Mouse (Mus musculus): ENCODE results near the gene Zfp523. TPM values are rescaled to one million over a fixed set of nuclear protein-coding genes. Genes with fewer than 3 reads are reported as not detected.
A peak's percentile ranks its signal among the peaks of the same experiment; 100 is the strongest.

Zfp523 gene
- total RNA-seq, 2 experiments from 2014 or later, result 10.7 to 13.9 TPM

DNA sequence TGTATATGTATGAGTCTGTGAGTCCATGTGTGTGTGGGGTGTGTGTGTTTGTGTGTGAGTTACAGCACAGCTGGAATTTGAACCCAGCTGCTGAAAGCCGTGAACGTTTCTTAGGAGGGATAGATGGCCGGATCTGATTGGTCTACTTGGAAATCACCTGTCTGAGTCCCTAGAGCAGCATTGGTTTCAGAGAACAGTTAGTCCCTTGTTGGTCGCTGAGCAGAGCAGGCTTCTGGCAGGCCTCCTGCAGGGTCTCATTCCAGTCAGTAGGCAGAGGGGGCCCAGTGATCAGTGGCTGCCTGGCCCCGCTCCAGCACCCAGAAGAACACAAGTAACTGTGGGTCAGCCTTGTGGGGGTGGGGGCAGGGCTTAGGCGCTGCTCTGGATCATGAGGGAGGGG lies 67.8 kb downstream of the Zfp523 start:
- DNase-seq, result no peak

DNA sequence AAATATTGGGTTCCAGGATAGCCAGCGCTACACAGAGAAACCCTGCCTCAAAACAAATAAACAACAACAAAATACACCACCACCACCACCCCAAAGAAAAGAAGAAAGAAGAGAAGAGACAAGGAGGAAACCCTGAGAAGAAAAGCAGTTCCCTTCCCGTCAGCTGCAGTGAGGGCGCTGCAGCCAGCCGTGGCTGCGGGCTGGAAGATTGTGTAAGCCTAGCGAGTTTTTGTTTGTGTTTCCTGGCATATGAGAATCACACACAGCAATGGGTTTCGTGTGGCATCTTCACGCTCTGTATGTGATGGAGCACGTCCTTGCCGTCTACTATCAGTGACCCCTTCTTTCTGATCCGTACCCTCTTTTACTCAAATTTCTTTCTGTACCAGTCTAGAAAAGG lies 69.7 kb downstream of the Zfp523 start:
- no peak for DNase-seq

DNA sequence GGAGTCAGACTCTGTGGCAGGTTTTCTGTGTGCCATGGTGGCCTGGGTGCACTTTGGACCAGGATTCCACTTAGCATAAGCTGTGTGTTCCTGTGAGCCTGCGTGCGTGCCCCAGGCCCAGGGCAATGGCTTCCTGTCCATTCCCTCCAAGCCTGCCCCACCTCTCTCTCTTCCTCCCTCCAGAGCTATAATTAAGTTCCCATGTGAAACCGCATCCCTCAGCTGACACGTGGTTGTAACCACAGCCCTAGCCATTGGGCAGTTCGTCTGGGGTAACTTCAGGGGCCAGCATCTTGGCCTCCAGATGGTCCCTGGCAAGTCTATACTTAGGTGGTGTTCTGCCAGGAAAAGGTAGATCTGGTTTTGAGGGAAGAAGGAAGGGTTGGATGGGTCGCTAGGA lies 70.7 kb downstream of the Zfp523 start:
- peak; percentile 63 to 86 for DNase-seq

DNA sequence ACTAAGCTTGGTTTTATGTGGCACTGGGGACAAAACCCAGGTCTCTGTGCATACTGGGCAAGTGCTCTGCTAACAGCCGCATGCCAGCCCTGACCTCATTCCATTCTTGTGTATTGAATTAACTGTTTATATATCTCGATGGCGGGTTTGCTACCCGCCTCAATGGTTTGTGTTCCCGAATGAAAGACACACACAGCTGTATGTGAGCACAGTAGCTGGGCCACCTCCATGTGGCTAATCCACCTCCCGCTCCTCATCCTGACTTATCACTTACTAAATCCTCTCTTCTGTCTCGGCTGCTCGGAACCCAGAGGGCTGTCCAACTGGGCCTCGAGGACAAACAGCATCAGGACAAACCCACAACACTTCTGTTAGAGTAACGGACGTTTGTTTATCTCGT lies 72.1 kb downstream of the Zfp523 start:
- DNase-seq, result no peak

DNA sequence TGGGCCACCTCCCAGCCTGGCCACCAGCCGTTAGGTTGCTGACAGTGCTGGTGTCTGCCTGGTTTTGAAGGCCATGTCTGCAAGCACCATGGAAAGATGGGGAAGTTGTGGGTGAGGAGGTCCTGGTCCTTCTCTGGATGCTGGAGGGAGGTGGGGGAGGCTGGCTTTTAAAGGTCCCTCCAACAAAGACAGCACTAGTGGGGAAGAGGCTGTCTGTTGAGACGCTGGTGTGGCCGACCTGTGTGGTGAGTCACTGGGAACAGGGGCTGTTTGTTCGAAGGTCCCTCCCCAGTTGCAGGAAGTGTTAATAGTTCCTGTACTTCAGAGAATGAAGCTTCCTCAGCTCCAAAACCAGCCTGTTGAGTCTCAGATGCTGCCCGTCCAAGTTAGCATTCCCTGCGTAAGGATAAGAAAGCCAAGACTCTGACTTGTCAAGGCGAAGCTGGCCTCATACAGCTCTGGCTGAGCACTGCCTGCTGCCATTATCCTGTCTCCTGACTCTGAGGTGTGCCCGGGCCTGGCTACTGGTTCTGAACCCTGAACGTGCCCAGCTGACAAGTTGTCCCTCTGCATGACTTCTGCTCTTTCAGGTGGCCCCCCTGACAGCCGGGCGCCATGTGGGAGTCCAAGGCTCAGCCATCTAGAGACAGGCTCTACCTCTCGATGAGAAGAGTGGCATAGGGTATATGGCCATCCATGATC lies 74.8 kb downstream of the Zfp523 start:
- peak in 1 of 2 experiments; percentile 46 for DNase-seq

DNA sequence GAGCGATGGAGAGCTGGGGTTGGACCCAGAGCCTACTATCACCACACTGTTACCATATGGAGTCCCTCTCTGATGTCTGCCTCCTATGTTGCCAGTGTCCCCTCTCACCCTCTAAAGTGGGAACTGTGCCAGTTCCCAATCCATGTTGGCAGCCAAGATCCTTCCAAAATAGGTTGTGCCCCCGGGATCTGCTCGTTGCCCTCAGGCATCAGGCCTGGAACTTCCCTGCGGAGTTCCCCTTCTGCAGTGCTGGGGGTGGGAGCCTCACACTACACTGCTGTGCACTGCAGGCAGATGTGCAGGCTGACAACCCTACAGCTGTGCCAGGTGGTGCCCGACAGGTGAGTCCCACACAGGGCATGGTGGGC lies 75.3 kb downstream of the Zfp523 start:
- DNase-seq, result peak in 1 of 2 experiments; percentile 50

DNA sequence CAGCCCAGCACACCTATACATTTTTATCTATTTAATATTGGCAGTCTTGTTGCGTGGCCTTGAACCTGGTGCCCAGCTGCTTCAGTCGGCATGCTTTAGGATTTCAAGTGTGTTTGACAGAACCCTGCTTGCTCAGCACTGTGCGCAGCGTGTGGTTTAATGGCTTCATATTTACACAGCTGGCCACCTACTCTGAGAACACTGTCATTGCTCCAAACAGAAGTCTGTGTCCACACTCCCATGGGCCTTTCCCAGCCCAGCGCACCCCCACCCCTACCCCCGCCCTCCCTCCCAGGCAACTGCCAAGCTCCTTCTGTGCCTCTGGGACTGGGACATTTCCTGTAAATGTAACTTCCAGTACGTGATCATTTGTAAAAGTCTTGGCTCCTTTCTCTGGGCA lies 76.3 kb downstream of the Zfp523 start:
- peak; percentile 48 to 80 for DNase-seq

DNA sequence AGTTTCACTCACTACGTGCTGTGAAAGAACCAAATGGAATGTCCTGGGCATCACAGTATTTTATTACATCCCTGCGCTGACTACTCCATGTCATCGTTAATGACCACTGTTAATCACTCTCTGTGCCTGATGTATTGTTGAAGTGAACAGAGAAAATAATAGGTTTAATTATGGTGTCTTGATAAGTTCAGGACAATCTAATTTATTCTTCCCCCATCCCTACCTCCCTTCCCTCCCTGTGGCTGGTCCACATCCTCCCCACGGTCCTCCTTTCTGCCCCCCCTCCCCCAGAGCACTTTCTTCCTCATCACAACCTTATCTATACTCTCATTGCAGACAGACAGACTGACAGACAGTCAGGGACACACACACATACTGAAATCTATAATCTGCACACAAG lies 77.9 kb downstream of the Zfp523 start:
- no peak for DNase-seq

Other genes with a start within 250 kb of the Zfp523 start
- under 1 TPM in 1 of 2 experiments, not detected in 1; 0.33 TPM for gene Tcp11, start 96.5 kb upstream of the Zfp523 start, total RNA-seq (2021)
- under 1 TPM; 0.59 to 0.62 TPM for gene Scube3, start 35.0 kb upstream of the Zfp523 start, total RNA-seq (2021)
- gene Def6, start 30.6 kb downstream of the Zfp523 start, total RNA-seq (2021), result 1 to 10 TPM; 3.2 to 3.3 TPM
- 10 to 100 TPM; 28.1 to 29.9 TPM for gene Ppard, start 55.6 kb downstream of the Zfp523 start, total RNA-seq (2021)
- gene Fance, start 136.4 kb downstream of the Zfp523 start, total RNA-seq (2021), result 10 to 100 TPM; 10.5 to 12.7 TPM
- 100 to 1,000 TPM; 422 to 438 TPM for gene Rpl10a, start 151.3 kb downstream of the Zfp523 start, total RNA-seq (2021)
- gene Tead3, start 173.7 kb downstream of the Zfp523 start, total RNA-seq (2021), result 10 to 100 TPM; 12.0 to 13.3 TPM
- gene Tulp1, start 188.1 kb downstream of the Zfp523 start, total RNA-seq (2021), result not detected

Data from heart, adult 18-20 months (tissue).